Mouse (Mus musculus): ENCODE measurements around the gene Gm21677.
"Not testable (repeated sequence)": the region's sequence is repeated elsewhere in the genome, so short reads cannot be mapped to it uniquely, and the experiment has no call there.

The Gm21677 gene

DNA sequence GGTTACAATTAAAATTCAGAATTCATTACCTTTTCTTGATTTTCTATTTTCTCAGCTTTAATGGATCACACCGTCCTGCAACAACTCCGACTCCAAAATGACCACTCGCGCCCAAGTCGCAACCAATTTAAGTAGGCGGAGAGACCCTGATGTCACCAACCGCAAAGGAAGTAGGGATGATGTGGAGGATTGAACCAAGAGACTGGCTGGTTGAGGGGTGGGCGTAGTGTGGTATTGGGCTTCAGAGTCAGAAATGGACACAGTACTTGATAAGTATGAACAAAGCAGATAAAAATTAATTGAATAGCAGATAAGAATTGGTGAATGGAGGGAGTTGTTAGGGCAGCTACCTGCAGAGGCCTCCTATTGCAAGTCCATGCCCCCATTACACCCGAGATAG is at the start of gene Gm21677:
Gene Gm21677, minus strand, starts transcription at position 101 of the 400 bp plus-strand sequence.
- DNase-seq (ENCODE audit: low spot score in 2 of 2) = not testable (repeated sequence)

DNA sequence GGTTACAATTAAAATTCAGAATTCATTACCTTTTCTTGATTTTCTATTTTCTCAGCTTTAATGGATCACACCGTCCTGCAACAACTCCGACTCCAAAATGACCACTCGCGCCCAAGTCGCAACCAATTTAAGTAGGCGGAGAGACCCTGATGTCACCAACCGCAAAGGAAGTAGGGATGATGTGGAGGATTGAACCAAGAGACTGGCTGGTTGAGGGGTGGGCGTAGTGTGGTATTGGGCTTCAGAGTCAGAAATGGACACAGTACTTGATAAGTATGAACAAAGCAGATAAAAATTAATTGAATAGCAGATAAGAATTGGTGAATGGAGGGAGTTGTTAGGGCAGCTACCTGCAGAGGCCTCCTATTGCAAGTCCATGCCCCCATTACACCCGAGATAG is 39.0 kb upstream of the Gm21677 start, which contains the start of gene Gm21693:
Gene Gm21693, minus strand, starts transcription at position 101 of the 400 bp plus-strand sequence.
- not testable (repeated sequence) for DNase-seq (ENCODE audit: low spot score in 2 of 2)

DNA sequence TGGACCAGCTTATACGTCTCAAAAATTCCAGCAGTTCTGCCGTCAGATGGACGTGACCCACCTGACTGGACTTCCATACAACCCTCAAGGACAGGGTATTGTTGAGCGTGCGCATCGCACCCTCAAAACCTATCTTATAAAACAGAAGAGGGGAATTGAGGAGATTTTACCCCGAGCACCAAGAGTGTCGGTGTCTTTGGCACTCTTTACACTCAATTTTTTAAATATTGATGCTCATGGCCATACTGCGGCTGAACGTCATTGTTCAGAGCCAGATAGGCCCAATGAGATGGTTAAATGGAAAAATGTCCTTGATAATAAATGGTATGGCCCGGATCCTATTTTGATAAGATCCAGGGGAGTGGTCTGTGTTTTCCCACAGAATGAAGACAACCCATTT is 34.4 kb upstream of the Gm21677 start:
- not testable (repeated sequence) for DNase-seq (ENCODE audit: low spot score in 2 of 2)

Measured in urinary bladder, postnatal 36 days (tissue).